Mouse (Mus musculus) thymus, adult 18-20 months (tissue): ENCODE data around the gene Ndufb4.
A peak's percentile ranks its signal among the peaks of the same experiment; 100 is the strongest.
"Not testable (repeated sequence)": the region's sequence is repeated elsewhere in the genome, so short reads cannot be mapped to it uniquely, and the experiment has no call there.

Source experiments
- DNase-seq, 2 experiments: peaks; one replicate each; pipeline ENCODE4 v3.0.0; 2022; ENCODE audit warnings: mixed read lengths in 2 of 2

Gene Ndufb4

DNA sequence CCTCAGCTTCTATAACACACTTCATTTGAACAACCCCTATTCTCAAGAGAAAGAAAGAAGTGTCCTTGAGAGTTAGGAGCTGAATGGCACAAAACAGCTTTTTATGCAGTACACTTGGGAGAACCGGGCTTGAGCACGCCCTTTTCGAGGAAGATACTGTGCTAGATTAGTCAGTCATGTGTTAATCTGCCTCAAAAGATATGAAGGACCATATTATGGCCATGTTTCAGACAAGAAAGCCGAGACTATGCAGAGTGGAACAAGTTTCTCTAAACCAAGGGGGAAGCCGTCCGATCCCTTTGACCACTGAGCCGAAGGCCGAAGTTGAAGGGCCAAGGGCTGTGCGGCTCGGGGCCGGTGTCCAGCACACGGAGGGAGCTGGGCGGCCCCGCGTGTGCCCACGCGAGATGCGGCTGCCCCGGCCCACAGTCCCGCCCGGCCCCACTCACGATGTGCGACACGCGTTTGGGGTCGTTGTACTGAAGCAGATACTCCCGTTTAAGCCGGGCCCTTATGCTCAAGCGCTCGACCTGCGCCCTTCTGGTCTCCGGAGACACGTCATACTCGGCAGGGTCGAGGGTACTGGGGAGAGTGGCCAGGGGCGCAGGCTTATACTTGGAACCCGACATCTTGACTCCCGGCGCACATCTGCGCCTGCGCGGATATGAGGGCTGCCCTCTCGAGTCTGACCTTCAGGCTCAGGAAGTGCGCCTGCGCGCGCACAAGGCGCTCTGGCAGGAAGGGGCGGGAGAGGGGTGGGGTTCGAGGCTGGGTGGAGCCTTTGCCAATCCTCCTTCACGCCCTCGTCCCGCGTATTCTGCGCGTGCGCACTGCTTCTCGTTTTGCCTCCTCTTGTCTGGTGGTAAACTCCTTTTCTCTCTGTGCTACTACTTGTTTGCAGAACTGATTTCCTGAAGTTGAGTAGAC lies at the start of gene Ndufb4:
Gene Ndufb4, minus strand, starts transcription at position 723 of the 927 bp plus-strand sequence.
- DNase-seq, result peak; percentile 96

DNA sequence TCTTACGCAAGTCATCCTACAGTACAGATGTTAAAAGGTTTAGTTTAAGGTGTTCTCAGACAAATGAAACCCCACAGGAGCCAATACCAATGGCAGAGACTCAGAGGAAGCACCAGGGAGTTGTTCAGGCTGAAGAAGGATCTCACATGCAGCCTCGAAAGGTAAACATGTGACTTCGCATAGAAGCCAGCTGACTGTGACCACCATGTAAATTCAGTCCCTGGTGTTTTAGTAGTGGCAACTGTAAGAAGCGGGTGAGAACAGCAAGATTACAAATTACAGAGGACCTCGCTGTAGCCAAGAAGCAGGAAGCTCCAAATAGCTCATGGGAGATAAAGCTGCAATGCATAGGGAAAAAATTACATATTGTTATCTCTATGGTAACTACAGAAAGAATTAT lies 49.6 kb upstream of the Ndufb4 start:
- DNase-seq, result no peak

DNA sequence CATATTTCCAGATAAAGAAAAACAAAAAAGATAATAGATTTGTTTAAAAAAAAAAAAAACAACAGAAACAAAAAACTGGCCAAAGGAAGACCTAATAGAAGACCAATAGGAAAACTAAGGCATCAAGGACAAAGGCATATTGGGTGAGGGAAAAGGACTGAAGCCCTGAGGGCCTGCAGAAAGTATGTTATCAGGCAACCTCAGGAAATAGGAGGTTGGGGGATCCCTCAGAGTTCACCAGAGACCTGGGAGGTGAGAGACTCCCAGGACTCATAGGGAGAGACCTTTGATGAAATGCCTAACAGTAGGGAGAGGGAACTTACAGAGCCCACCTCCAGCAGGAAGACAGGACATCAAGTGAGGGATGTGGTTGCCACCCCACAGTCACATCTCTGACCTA lies 45.8 kb upstream of the Ndufb4 start:
- DNase-seq, result not testable (repeated sequence)

DNA sequence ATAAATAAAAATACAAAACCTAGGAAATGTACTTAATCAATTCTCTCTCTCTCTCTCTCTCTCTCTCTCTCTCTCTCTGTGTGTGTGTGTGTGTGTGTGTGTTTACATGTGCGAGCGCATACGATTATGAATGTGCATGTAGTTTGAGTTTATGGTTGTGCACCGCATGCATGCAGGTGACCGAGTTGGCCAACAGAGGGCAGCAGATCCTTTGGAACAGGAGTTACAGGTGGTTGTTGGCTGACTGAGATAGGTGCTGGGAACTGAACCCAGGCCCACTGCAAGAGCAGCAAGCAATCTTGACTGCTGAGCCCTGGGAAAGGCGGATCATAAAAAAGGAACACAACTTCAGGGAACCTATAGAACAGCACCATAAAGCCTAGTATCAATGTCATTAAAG lies 44.5 kb upstream of the Ndufb4 start:
- DNase-seq, result no peak

DNA sequence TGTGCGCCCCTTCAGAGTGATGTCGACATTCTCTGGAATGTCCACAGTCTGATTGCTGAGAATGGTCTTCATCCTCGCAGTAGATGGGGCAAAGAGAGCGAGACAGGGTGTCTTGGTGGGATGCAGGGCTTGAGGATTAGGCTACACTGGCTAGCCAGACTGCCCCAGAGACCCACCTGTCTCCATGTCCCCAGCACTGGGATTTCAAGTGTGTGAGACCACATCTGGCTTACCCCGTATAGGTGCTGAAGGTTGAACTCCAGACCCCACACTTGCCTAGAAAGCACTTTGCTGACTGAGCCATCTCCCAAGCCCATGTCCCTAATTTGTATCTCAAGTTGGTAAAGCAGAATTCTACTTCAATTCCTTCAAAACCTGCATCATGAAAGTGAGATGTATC lies 43.0 kb upstream of the Ndufb4 start:
- no peak for DNase-seq

DNA sequence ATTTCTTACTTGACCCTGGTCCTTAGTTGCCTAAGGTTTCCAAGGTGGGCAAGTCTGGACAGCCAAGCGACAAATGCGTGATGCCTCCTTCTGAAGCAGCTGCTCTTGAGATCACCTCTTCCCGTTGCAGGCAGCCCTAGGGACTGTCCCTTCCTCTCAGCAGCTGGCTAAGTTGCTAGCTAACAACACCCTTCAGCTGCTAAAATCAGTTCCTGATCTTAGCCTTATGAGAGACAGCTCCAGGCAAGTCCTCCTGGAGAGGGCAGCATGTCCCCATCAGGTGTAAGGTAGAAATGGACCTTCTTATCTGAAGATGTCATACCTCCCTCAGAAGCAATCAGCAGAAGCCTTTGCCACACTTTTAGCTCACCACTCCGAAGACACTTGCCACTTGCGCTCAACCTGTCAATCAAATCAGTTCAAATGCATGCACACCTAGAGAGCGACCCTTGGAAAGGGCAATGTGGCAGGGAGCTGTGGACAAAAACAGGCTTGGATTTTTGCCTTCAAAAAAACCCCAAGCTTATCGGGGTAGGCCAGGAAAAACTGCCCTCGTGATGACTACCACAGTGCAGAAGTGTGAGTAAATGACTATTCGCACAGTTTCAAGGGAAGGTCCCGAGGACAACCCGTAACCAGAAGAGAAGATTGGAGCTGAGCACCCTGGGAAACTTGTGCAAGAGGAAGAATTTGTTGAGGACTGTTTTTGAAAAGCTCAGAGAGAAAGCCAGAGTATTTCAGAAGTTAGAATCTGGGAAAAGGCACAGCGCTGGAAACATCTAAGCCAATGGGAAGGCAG lies 36.9 kb upstream of the Ndufb4 start:
- no peak for DNase-seq

DNA sequence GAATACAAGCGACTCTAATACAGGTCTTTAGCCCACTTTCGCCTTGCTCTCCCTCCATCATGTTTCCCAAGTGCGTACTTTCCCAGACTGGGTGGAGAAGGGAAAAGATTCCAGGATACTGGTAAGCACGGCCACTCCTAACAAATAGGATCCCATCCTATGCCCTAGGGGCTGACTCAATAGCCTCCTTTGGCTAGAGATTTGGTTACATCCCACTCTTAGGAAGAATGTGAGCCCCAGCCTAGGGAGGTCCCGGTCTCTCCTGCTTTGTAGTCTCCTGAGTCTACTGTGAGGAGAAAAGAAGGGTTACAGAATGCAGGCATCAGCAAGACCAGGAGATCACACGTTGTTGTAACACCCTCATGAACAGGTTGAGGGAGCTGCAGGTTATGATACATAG lies 36.2 kb upstream of the Ndufb4 start:
- DNase-seq, result no peak

DNA sequence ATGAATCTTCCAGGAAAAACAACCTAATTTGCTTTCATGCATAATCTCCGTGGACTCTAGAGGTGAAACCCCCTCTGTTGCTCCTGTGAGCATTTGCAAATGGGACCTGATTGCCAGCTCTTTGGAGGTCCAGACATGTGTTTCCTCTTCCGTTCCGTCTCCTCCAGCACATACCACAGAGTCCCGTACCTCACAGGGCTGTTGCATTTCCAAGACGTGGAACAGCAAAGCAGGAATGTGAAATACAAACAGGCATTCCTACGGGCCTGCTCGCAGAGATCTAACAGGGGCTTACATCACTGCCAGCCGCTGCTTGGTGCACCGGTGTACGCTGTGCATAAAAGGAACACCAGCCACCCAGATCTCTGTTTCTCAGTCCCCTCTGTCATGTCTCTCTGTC lies 35.7 kb upstream of the Ndufb4 start:
- DNase-seq, result no peak

DNA sequence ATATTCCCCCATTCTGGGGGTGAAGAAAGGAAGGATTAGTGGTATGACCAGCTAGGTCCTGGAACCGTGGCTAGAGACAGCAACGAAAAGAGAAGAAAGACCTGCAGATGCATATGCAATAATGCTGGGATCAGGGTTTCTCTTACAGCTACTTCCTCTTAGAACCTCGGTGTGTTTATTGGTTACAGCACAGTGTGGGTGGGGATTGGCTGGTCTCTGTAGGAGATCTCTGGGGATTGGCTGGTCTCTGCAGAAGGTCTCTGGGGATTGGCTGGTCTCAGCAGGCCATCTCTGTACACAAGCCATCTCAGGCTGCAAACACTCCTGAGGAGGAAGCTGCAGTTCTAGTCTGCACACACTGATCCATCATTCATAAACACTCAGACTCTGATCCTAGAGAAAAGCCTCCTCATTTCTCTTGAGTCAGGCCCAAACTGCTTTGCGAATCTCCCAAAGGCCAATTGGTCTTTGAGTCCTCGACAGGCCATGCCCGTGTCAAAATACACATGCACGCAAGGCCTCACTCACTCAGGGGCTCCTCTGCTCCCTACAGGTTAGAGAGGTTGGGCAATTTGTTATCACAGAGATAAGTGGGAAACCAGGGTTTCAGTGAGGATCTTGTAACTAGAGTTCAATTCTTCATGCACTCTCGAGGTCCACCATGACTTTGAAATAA lies 35.1 kb upstream of the Ndufb4 start:
- DNase-seq, result peak in 1 of 2 experiments; percentile 20

DNA sequence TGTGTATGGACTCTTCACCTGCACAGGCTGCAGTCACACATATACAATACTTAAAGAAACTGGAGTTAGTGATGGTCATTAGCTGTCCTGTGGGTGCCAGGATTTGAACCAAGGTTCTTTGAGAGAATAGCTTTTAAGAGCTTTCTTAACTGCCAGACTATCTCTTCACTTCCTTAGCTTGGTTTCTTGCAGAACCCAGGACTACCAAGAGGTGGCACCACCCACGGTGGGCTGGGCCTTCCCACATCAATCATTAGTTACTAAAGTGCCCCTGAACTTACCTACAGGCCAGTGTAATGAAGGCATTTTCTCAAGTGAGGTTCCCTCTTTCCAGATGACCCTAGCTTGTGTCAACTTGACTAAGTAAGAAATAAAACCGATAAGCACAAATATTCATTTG lies 33.9 kb upstream of the Ndufb4 start:
- no peak for DNase-seq

DNA sequence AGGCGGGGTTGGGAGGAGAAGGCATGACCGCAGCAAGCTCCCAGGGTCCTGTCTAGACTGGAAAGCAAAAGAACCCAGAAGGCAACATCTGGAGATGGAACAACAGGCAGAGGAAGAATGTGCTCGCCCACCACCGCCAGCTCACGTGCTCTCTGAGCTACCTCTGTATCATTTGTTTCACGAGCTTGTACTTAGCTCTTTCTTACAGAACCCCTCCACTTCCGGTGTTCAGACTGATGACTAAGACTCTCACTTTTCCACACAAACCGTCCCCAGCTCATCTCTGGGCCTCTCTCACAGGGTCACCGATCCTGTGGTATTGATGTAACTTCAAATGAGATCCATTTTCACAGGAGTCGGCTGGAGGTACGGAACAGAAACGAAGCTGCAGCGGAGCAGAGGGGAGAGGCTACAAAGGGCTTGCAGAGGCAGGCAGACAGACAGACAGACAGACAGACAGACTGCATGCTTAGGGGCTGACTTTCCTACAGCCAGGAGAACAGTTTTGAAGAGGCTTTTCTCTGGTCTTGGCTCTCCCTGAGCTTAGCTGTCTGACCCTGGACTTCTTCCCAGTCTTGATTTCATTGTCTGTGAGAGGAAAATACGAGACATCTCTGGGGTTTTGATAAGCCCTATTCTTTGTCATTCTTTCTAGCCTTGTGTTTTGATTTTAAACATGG lies 33.2 kb upstream of the Ndufb4 start:
- DNase-seq, result no peak

DNA sequence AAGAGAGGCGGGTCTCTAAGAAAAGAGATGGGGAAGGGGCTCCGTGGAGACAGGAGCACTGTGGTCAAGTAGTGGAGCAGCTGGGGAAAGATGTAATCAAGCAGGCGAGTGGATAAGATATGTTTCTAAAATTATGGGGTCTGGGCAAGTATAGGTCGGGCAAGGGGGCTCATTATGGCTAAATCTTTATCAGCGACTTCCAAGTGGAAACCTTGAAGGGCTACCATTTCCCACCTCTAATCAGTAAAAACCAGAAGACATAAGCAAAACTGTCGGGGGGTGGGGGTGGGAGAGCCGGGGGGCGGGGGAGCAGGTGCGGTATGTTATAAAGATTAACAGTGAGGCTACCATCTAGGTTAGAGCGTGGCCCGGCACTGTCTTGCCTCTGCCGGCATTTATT lies 32.6 kb upstream of the Ndufb4 start:
- DNase-seq, result no peak

DNA sequence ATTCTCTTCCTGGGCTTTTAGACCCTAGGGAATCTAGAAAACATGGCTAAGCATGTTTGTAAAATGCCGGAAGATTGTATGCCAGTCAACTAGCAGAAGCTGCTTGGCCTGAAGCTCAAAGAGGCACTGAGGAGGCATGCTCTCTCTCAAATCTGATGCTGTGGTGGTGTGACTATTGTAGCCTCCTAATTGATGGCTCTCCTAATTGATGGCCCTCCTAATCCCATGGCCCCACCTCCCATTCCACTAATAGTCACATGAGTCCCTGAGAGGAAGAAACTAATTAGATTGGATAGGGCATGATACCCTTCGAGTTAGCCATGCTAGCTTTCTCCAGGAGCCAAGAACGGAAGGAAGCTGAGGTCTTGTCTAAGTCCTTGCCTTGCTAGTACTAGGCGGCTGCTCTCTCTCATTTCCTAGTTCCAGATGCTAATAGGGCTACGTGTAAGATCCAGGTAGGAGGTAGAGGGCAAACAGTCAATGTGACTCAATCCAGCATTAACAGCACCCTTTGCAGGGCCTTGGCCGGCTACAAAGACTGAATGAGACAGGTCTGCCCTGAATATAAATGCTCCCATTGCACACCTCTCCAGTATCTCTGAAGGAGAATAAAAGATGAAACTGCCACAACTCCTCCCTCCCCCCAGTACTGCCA lies 31.8 kb upstream of the Ndufb4 start:
- no peak for DNase-seq

DNA sequence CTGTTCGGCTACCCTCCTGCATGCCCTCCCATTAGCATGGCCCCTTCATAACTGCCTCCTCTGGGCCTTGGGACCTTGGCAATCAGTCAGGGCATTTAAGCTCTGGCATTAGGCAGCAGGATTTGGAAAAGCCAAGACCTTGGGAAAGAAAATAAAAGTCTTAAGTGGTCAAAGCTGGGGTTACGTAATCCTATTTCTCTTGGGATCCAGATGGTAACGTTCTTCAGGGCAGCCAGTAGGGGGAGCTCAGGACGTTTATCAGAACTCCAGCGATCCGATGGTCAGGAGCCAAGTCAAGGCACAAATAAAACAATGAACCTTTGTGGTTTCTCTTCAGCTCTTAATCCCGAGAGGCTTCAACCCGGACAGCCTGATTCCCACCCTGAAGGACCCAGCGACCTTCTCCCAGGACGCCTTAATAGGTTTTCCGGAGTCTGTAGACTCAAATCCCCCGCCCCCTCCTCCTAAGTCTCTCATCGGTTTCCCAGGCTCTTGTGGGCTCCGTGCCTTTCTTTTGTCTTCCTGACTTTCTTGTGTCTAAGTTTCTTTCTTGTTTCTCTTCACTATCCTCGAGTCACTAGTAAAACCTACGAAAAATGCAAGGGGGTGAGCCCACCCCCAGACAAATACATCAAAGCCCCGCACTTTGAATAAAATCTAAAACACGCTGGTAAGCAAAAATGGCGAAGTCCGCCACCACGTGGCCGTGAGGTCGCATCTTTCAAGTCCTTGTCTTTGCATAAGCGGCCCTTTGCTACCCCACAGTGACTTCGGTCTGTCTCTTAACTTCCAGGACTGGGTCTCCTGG lies 30.6 kb upstream of the Ndufb4 start:
- DNase-seq, result peak; percentile 26 to 28

DNA sequence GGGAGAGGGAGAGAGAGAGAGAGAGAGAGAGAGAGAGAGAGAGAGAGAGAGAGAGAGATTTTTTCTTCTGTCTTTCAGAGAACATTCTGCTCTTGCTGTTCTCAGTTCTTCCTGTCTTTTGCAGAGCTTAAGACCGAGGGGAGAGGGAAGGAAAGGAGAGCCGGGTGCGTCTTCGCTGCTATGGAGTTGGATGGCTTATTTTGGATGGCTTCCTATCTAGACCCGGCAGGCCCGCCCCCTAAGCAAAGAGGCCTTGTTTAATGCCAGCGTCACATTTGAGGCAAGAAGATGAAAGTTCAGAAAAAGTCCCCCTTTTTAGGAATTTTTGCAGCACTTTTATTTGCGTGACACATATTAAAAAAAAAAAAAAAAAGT lies 30.0 kb upstream of the Ndufb4 start:
- DNase-seq, result no peak

DNA sequence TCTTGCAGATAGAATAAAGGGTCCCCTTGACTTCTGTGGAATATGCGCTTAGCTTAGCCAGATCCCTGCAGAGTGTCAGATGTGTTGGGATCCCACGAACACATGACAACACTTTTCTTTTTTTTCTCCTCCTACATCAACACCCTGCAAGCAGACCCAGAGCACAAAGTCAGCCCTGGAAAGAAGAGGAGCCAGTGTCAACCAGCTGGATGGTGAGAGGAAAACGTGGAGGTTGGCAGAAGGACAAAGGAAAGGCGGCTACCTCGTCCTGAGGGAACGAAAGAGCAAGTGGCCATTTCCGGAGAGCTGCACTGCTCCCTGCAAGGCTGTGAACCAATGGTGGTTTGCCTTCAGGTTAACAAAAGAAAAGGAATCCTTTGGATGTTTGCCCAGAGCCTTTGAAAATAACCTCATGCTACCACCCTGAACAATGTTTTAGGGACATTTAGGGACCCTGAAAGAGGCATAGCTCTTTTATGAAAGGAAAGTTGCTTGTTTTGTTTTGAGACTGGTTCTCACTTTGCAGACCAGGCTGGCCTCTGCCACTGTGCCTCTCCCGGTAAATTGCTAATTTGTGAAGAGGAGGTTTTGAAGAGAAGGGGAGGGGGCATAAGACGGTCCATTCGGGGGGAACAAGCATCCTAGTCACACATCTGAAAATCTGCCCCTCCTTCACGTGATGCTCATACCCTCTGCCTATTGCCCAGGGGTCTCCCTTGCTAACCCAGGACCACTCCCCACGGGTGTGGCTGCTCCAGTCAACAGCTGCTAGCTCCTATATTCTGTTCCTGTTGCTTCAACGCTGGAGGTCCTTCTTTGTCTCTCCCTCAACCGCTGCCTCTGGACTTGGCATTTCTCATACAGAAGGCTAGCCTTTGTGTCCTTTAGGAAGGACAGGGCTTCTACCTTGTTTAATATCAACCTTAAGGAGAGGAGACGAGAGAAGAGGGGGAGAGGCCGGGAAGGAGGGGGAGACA lies 29.2 kb upstream of the Ndufb4 start:
- DNase-seq, result no peak

DNA sequence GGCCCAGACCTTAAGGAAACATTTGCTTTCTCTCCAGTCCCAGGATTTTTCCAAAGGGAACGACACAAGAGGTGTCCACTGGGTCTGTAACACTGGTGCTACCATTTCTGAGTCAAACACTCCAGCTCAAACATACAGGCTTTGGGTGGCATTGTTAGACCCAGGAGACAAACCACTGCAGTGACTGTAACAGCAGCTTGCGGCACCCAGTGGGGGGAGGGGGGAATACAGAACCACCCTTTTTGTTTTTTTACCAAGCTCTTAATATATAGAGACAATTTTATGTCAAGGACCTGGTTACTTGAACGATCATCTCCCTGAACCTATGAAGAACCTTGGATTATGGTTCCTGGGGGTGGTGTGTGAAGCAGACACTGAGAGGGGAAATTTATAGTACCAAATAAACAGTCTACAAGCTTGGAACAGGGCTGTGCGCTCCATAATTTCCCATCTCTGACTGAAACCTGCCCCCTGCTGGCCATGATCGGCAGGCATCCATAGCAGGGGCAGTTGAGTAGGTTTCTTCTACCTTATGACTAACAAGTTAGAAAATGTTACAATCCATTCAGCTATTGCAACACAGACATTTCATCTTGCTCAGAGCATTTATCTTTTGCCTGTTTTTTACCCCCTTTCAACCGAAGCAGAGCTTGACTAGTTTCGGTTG lies 28.2 kb upstream of the Ndufb4 start:
- DNase-seq, result peak in 1 of 2 experiments; percentile 24

DNA sequence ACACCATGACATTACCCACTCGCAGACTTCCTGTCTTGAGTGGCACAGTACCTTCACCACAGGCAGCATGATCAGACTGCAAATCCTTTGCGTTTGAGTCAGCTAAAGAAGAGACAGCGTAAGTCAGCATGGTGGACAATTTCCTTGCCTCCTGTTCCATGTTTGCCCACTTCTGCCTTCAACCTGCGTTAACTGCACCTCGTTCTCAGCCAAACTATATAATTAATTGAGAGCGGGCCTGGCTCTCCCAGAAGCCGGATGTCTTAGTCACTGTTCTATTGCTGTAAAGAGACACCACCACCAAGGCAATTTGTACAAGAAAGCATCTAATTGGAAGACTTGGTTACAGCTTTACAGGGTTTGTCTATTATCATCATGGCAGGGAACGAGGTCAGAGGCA lies 26.6 kb upstream of the Ndufb4 start:
- DNase-seq, result no peak

DNA sequence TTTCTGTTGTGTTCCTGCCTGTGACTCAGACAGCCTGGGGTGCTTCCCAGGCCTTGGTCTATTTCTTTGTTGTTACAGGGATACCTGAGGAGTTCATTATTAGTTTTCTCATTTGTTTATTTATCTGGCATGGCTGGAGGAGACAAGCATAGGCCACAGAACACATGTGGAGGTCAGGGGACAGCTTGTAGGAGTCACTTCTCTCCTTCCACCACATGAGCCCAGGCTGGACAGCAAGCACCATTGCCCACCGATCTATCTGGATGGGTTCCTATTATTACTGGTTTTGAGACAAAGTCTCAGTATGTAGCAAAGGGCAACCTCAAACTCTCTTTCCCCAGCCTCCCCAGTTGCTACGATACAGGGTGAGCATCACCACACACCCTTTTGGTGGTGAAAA lies 26.0 kb upstream of the Ndufb4 start:
- DNase-seq, result no peak

DNA sequence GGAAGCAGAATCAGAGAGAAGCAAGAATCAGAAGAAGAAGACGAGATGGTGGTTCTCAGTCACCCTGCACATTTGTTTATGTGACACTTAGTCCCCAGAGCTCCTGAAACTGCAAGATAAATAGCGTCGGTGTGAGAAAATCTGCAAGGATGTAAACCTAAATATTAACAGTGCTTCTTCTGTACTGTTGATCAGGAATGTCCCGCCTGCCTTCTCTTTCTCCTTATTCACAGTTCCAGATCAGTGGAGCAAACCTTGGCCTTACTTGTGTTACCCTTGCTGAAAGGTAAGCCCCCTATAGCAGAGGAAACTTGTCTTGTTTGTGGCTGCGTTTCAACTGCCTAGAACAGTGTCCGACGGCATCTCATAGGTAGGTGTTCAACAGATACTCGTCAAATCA lies 23.3 kb upstream of the Ndufb4 start:
- DNase-seq, result no peak
